Mouse (Mus musculus) adrenal gland, postnatal 0 days (tissue): ENCODE data around the gene Pigr. TPM values are rescaled to one million over a fixed set of nuclear protein-coding genes. Genes with fewer than 3 reads are reported as not detected.

Experiments used
- polyA plus RNA-seq: library from polyadenylated mRNA; unstranded; fragments of >200 nt; fragmentation: Nextera tagmentation; extraction: Ambion mirVana; gene quantifications from 2 replicates; pipeline ENCODE4 v1.2.1, GENCODE M21; 2015

The Pigr gene
- polyA plus RNA-seq = 0.03 and 0.06 TPM in 2 replicates

DNA sequence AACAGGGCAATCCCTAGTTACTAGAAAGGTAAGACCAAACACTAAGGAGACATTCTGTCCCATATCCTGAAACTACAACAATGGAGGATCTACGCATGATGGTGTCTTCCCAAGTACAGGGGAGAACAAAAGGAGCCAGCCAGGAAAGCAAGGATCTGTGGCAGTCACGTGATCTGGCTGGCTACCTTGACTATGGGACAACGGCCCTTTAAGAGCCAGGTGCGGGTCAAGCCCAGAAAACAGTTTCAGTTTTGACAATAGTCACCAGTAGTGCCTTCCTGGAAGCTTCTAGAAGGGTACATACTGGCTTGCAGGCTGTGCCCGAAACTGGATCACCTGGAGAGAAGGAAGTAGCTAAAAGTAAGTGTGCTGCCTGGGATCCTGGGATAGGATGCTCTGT is at the start of gene Pigr:
TSS of gene Pigr (plus strand) at position 237 of the 400 bp plus-strand sequence.

DNA sequence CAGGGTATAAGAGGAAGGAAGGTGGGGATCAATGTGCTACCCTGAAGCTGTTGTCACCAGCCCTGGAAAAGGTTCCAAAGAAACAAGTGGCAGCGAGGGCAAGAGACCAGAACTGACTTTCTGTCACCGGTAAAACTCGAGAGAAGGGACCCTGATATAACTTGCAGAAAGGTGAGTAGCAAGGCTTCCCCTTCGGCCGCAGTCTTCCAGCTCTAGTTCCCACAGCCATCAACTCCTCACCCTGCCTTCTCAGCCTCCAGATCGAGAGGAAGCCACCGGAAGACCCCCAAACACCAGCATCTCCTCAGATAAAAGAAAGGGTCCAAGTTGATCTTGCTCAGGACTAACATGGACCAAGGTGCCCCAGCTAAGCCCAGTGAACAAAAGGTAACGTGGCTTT is 25.9 kb upstream of the Pigr start, which contains the start of gene Fcamr:
TSS of gene Fcamr (plus strand) at position 301 of the 400 bp plus-strand sequence.

DNA sequence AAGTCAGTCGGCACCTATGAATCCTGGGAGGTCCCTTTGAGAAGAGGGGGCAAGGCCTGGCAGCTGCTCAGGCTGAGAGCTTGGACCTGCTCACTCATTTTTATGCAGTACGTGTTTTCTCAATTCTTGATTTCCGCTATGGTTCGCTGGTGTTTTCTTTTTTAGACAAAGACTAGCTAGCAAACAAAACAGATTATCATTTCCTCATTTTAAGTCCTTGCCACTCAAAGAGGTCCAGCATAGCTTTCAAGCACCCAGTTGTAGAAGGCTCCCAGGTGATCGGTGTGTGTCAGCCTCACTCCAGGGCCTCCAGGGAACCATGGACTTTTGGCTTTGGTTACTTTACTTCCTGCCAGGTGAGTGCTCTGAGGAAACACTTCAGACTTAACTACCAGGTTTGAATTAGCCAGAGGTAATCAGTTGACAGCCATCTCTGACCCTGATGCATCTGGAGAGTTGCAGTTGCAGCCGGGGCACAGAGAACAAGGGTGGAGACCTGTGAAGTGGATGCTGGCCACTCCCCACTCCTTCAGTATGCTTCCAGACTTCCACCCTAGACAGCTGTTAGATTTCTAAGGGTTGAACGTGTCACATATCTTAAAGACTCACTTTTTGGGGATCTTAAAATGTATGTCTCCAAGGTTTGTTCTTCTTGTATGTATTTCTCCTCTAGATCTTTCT is 39.2 kb downstream of the Pigr start, which contains the start of gene Fcmr:
TSS of gene Fcmr (plus strand) at position 129 of the 681 bp plus-strand sequence.

DNA sequence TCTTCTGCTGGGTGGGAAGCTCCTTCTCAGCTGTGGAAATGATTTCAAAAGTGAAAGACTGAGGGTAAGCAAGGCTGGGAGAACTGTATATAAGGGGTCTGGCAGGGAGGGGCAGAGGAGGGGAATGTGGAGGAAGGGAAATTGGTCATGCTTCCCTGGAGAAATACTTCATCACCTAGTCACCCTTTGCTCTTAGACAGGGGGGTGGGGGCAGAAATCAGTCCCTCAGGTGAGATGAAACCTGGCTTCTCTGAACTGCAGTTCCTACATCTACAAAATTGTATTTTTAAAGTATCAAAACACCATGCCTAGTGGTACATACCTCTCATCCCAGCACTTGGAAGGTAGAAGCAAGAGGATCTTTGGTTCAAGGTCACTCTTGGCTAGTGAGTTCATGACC is 60.9 kb downstream of the Pigr start, which contains the start of gene Il24:
TSS of gene Il24 (minus strand) at position 101 of the 400 bp plus-strand sequence.

Other genes with a start within 250 kb of the Pigr start
- not detected in 2 replicates for gene Zp3r, start 197.1 kb upstream of the Pigr start, polyA plus RNA-seq
- 0.21 and 0.52 TPM in 2 replicates for gene C4bp, start 165.1 kb upstream of the Pigr start, polyA plus RNA-seq
- not detected in 2 replicates for gene Gm29427, start 110.9 kb upstream of the Pigr start, polyA plus RNA-seq
- 8.1 and 8.2 TPM in 2 replicates for gene Yod1, start 109.4 kb upstream of the Pigr start, polyA plus RNA-seq
- 3.4 and 5.8 TPM in 2 replicates for gene Pfkfb2, start 97.4 kb upstream of the Pigr start, polyA plus RNA-seq
- 1.7 and 2.1 TPM in 2 replicates for gene AA986860, start 94.7 kb upstream of the Pigr start, polyA plus RNA-seq
- gene Fcamr, start 25.8 kb upstream of the Pigr start, polyA plus RNA-seq = not detected in 2 replicates
- 0.58 TPM in 1 of 2 replicates, not detected in the other for gene Fcmr, start 39.0 kb downstream of the Pigr start, polyA plus RNA-seq
- gene Il24, start 60.8 kb downstream of the Pigr start, polyA plus RNA-seq = not detected in 2 replicates
- gene Il20, start 84.8 kb downstream of the Pigr start, polyA plus RNA-seq = not detected in 2 replicates
- 0.65 TPM in 1 of 2 replicates, not detected in the other for gene Il19, start 113.4 kb downstream of the Pigr start, polyA plus RNA-seq
- 0.09 TPM in 1 of 2 replicates, not detected in the other for gene Il10, start 193.2 kb downstream of the Pigr start, polyA plus RNA-seq